ENCODE assay signal across 8 mouse cellular contexts in the genomic region with DNA sequence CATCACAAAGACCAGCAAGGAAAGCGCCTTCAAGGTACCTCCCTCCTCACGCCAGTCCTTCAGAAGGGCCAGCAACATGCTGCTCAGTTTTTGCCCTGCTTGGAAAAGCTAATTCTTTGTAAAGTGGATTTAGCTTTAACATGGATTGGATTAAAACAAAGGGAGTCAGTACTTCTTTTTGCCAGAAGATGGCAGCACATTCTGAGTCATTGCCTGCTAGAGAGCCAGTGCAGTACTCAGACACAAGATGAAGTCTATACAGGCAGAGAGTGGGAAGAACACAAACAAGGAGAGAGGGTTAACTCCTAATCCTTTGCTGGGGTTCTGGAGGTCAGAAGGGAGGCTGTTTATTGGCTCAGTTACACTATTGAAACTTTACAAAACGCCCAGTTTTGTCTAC.
DNase-seq lines count a peak whose midpoint lies in the region.

No protein-coding gene starts in this region.

- DNase-seq in 416B (ENCODE audit: low read depth), result peak; percentile 83
- peak; percentile 61 to 69 for DNase-seq in CD8-positive naive resting alpha-beta T cell, adult 2 months (ENCODE audit: low read depth in 2 of 2, low spot score in 2 of 2)
- DNase-seq in cerebellum, adult 18-20 months, result peak; percentile 65 to 75
- peak; percentile 45 to 83 for DNase-seq in frontal cortex, postnatal 36 days (ENCODE audit: low spot score in 2 of 2)
- peak; percentile 30 to 50 for DNase-seq in kidney, postnatal 4 days
- peak; percentile 84 for DNase-seq in lung, postnatal 10 days
- DNase-seq in right cerebral cortex, adult 18-20 months, result peak; percentile 71
- DNase-seq in ovary, postnatal 36 days (ENCODE audit: low spot score), result no peak
